Mouse (Mus musculus) hindbrain, postnatal 0 days (tissue): ENCODE measurements around the gene Acoxl. TPM values are rescaled to one million over a fixed set of nuclear protein-coding genes. Genes with fewer than 3 reads are reported as not detected.

Experiments used
- ATAC-seq: fragments of 200-750 bp; cut with Nextera tagmentation; 2 replicates; pipeline ENCODE4 v1.8.0; 2017; ENCODE audit warnings: mild to moderate bottlenecking, moderate TSS enrichment, moderate library complexity
- DNase-seq: peaks from one replicate; pipeline ENCODE4 v3.0.0-alpha.2; 2015; ENCODE audit warnings: low spot score
- H3K27ac ChIP-seq: fragments of 300-500 bp; sonication (generic); 2 replicates; pipeline ENCODE4 v1.5.1; 2014; ENCODE audit warnings: mild to moderate bottlenecking
- H3K27me3 ChIP-seq: fragments of 300-500 bp; sonication (generic); 2 replicates; pipeline ENCODE4 v1.6.1; 2014; ENCODE audit warnings: low read length, mixed read lengths; ENCODE audit not compliant: insufficient read depth
- H3K36me3 ChIP-seq: fragments of 300-500 bp; sonication (generic); 2 replicates; pipeline ENCODE4 v1.6.1; 2014; ENCODE audit warnings: low read length, mixed read lengths; ENCODE audit not compliant: insufficient read depth
- H3K4me1 ChIP-seq: fragments of 300-500 bp; sonication (generic); 2 replicates; pipeline ENCODE4 v1.6.1; 2014; ENCODE audit warnings: antibody characterized with exemption, low read length, mixed read lengths; ENCODE audit not compliant: insufficient read depth
- H3K4me2 ChIP-seq: fragments of 300-500 bp; sonication (generic); 2 replicates; pipeline ENCODE4 v1.6.1; 2014; ENCODE audit warnings: low read depth, mild to moderate bottlenecking, low read length, moderate library complexity, mixed read lengths
- H3K4me3 ChIP-seq: fragments of 300-500 bp; sonication (generic); 2 replicates; pipeline ENCODE4 v1.5.1; 2014; ENCODE audit warnings: low read length
- H3K9ac ChIP-seq: fragments of 300-500 bp; sonication (generic); replicated peaks from 2 replicates; pipeline ENCODE4 v1.6.1; 2014; ENCODE audit warnings: mild to moderate bottlenecking, low read length, moderate library complexity, mixed read lengths
- H3K9me3 ChIP-seq: fragments of 300-500 bp; sonication (generic); 2 replicates; pipeline ENCODE4 v1.6.1; 2016; ENCODE audit warnings: low read length, mixed read lengths
- CTCF ChIP-seq: IDR thresholded peaks from 2 replicates; pipeline ENCODE4 v1.5.1; 2016; ENCODE audit warnings: antibody characterized with exemption, control low read depth, low read depth
- WGBS: fragments of 180-500 bp; shearing (Covaris S2); extraction: QIAGEN DNeasy Blood & Tissue Kit; methylation state at CpG from one replicate; pipeline ENCODE4 v1.1.7; 2014; 5-methylcytosine and 5-hydroxymethylcytosine counted together
- polyA plus RNA-seq: library from polyadenylated mRNA; unstranded; fragments of >200 nt; fragmentation: Nextera tagmentation; extraction: Ambion mirVana; gene quantifications from 2 replicates; pipeline ENCODE4 v1.2.1, GENCODE M21; 2015
- total RNA-seq: library from RNA; depleted of rRNA; stranded (reverse); fragments of >200 nt; gene quantifications from 2 replicates; pipeline ENCODE4 v1.2.3, GENCODE M21; 2014

The Acoxl gene
- total and polyA plus RNA-seq, 2 experiments from 2014 or later: 0.29 to 0.47 TPM

- no peak for ATAC-seq
- H3K4me1 ChIP-seq: no peaks in the 10 kb centered on the region
Observed at GRCm38 (mm10) chr2:128041066-128041750, 202.5 kb downstream of the Acoxl start.

GRCm38 (mm10) chr2:128046454-128046853, 207.8 kb downstream of the Acoxl start:
- WGBS: 49% methylated on average over 4 of the region's 4 CpGs
- Histone ChIP-seq H3K4me3 (no peak overlapping the region), H3K36me3 (no peaks in the 10 kb centered on the region), H3K27ac (no peak overlapping the region), H3K9ac (no peak overlapping the region), H3K27me3 (no peaks in the 10 kb centered on the region), H3K9me3 (no peaks in the 10 kb centered on the region), H3K4me1 (no peaks in the 10 kb centered on the region), H3K4me2 (no peak overlapping the region)
- no peak for TF ChIP-seq CTCF
- no peak for ATAC-seq
- no peak for DNase-seq

More at GRCm38 (mm10) chr2:128041066-128041750, 202.5 kb downstream of the Acoxl start:
- no peak overlapping the region for H3K27ac ChIP-seq
- H3K4me2 ChIP-seq: no peak overlapping the region
- no peaks in the 10 kb centered on the region for H3K36me3 ChIP-seq
- TF ChIP-seq CTCF: no peak
- 70% methylated on average over 12 of the region's 12 CpGs for WGBS
- DNase-seq: no peak
- no peak overlapping the region for H3K9ac ChIP-seq
- H3K27me3 ChIP-seq: no peaks in the 10 kb centered on the region
- H3K4me3 ChIP-seq: no peak overlapping the region
- no peaks in the 10 kb centered on the region for H3K9me3 ChIP-seq

GRCm38 (mm10) chr2:128054905-128055304, 216.2 kb downstream of the Acoxl start:
- TF ChIP-seq CTCF: no peak
- Histone ChIP-seq H3K4me2 (no peak overlapping the region), H3K4me3 (no peak overlapping the region), H3K36me3 (no peaks in the 10 kb centered on the region), H3K4me1 (no peaks in the 10 kb centered on the region), H3K9ac (no peak overlapping the region), H3K27ac (no peak overlapping the region), H3K9me3 (no peaks in the 10 kb centered on the region), H3K27me3 (no peaks in the 10 kb centered on the region)
- 81% methylated on average over 4 of the region's 4 CpGs for WGBS
- ATAC-seq: no peak
- no peak for DNase-seq

- H3K4me3 ChIP-seq: no peak overlapping the region
- H3K9me3 ChIP-seq: no peaks in the 10 kb centered on the region
- no peak overlapping the region for H3K9ac ChIP-seq
- no peak for TF ChIP-seq CTCF
- no peaks in the 10 kb centered on the region for H3K36me3 ChIP-seq
- WGBS: 98% methylated on average over 5 of the region's 5 CpGs
- H3K27ac ChIP-seq: no peak overlapping the region
- H3K27me3 ChIP-seq: no peaks in the 10 kb centered on the region
- ATAC-seq (no peak), DNase-seq (no peak)
- H3K4me2 ChIP-seq: no peak overlapping the region
- H3K4me1 ChIP-seq: no peaks in the 10 kb centered on the region
Observed at GRCm38 (mm10) chr2:128057872-128058271, 219.2 kb downstream of the Acoxl start.

- no peaks in the 10 kb centered on the region for H3K4me1 ChIP-seq
- H3K4me3 ChIP-seq: no peak overlapping the region
- H3K9ac ChIP-seq: no peak overlapping the region
- no peaks in the 10 kb centered on the region for H3K36me3 ChIP-seq
- 71% methylated on average over 1 of the region's 1 CpGs for WGBS
- H3K4me2 ChIP-seq: no peak overlapping the region
- TF ChIP-seq CTCF: no peak
- no peak overlapping the region for H3K27ac ChIP-seq
- no peak for ATAC-seq
- no peak for DNase-seq
- H3K27me3 ChIP-seq: no peaks in the 10 kb centered on the region
- H3K9me3 ChIP-seq: no peaks in the 10 kb centered on the region
Observed at GRCm38 (mm10) chr2:128058627-128059026, 220.0 kb downstream of the Acoxl start.

- WGBS: 65% methylated on average over 6 of the region's 6 CpGs
- no peak overlapping the region for H3K4me2 ChIP-seq
- H3K4me1 ChIP-seq: no peaks in the 10 kb centered on the region
- no peaks in the 10 kb centered on the region for H3K27me3 ChIP-seq
- no peak overlapping the region for H3K9ac ChIP-seq
- H3K27ac ChIP-seq: no peak overlapping the region
- no peaks in the 10 kb centered on the region for H3K36me3 ChIP-seq
- no peaks in the 10 kb centered on the region for H3K9me3 ChIP-seq
- DNase-seq (peak; percentile 20), ATAC-seq (no peak)
- H3K4me3 ChIP-seq: no peak overlapping the region
- TF ChIP-seq CTCF: no peak
Observed at GRCm38 (mm10) chr2:128060213-128060612, 221.5 kb downstream of the Acoxl start.

GRCm38 (mm10) chr2:128060680-128061287, 222.1 kb downstream of the Acoxl start:
- no peak overlapping the region for H3K27ac ChIP-seq
- ATAC-seq (no peak), DNase-seq (no peak)
- H3K27me3 ChIP-seq: no peaks in the 10 kb centered on the region
- no peak for TF ChIP-seq CTCF
- H3K4me2 ChIP-seq: no peak overlapping the region
- no peak overlapping the region for H3K4me3 ChIP-seq
- 37% methylated on average over 6 of the region's 6 CpGs for WGBS
- H3K9me3 ChIP-seq: no peaks in the 10 kb centered on the region
- H3K4me1 ChIP-seq: no peaks in the 10 kb centered on the region
- no peaks in the 10 kb centered on the region for H3K36me3 ChIP-seq
- no peak overlapping the region for H3K9ac ChIP-seq
